Mouse (Mus musculus) myocyte (in vitro differentiated cells): ENCODE measurements around the gene Wdr82. TPM values are rescaled to one million over a fixed set of nuclear protein-coding genes. Genes with fewer than 3 reads are reported as not detected.

Source experiments
- H3K27me3 ChIP-seq: one replicate; pipeline ENCODE4 v1.6.1; 2011; ENCODE audit not compliant: control insufficient read depth, insufficient read depth, insufficient read length
- H3K36me3 ChIP-seq: one replicate; pipeline ENCODE4 v1.6.1; 2011; ENCODE audit not compliant: control insufficient read depth, insufficient read depth
- H3K4me2 ChIP-seq: one replicate; pipeline ENCODE4 v1.6.1; 2011; ENCODE audit warnings: low read depth, control low read depth
- H3K4me3 ChIP-seq: one replicate; pipeline ENCODE4 v1.5.1; 2011; ENCODE audit warnings: mild to moderate bottlenecking, control low read depth, moderate library complexity
- H3K79me2 ChIP-seq: one replicate; pipeline ENCODE4 v1.6.1; 2011; ENCODE audit not compliant: control insufficient read depth, insufficient read depth
- H3ac ChIP-seq: one replicate; pipeline ENCODE4 v1.6.1; 2011; ENCODE audit not compliant: control insufficient read depth, insufficient read length
- CEBPB ChIP-seq: IDR thresholded peaks from 2 replicates; pipeline ENCODE4 v1.6.1; 2011; ENCODE audit warnings: mild to moderate bottlenecking, moderate library complexity; ENCODE audit not compliant: poor library complexity, insufficient read depth, severe bottlenecking
- E2F4 ChIP-seq: IDR thresholded peaks from one replicate; pipeline ENCODE4 v1.6.1; 2011; ENCODE audit warnings: mild to moderate bottlenecking, control low read depth, moderate library complexity; ENCODE audit not compliant: insufficient read depth
- MAX ChIP-seq: IDR thresholded peaks from one replicate; pipeline ENCODE4 v1.6.1; 2011; ENCODE audit warnings: low read depth, mild to moderate bottlenecking, control low read depth
- MYOD1 ChIP-seq, 3 experiments: IDR thresholded peaks; one replicate each; pipeline ENCODE4 v1.6.1; 2011; ENCODE audit warnings: control low read depth in 2 of 3, low read depth in 2 of 3, mild to moderate bottlenecking in 2 of 3, moderate library complexity in 1 of 3; ENCODE audit not compliant: insufficient read length in 2 of 3, control insufficient read depth in 1 of 3
- MYOG ChIP-seq, 3 experiments: IDR thresholded peaks; one replicate each; pipeline ENCODE4 v1.6.1; 2011; ENCODE audit warnings: control low read depth in 2 of 3, low read depth in 2 of 3, mild to moderate bottlenecking in 2 of 3; ENCODE audit not compliant: insufficient read length in 2 of 3, control insufficient read depth in 1 of 3, insufficient read depth in 1 of 3
- POLR2A ChIP-seq: IDR thresholded peaks from one replicate; pipeline ENCODE4 v1.6.1; 2011; ENCODE audit warnings: low read depth, mild to moderate bottlenecking, control low read depth, moderate library complexity; ENCODE audit not compliant: insufficient read length
- POLR2AphosphoS2 ChIP-seq: IDR thresholded peaks from one replicate; pipeline ENCODE4 v1.6.1; 2011; ENCODE audit warnings: low read depth, control low read depth; ENCODE audit not compliant: insufficient read length
- REST ChIP-seq: IDR thresholded peaks from one replicate; pipeline ENCODE4 v1.6.1; 2011; ENCODE audit warnings: mild to moderate bottlenecking, control low read depth, moderate library complexity; ENCODE audit not compliant: insufficient read depth, insufficient read length
- SRF ChIP-seq: IDR thresholded peaks from one replicate; pipeline ENCODE4 v1.6.1; 2011; ENCODE audit warnings: low read depth; ENCODE audit not compliant: control insufficient read depth, insufficient read length
- TCF12 ChIP-seq: IDR thresholded peaks from one replicate; pipeline ENCODE4 v1.6.1; 2011; ENCODE audit warnings: mild to moderate bottlenecking, control low read depth; ENCODE audit not compliant: poor library complexity, insufficient read depth, severe bottlenecking
- TCF3 ChIP-seq: IDR thresholded peaks from one replicate; pipeline ENCODE4 v1.6.1; 2011; ENCODE audit warnings: low read depth, control low read depth; ENCODE audit not compliant: insufficient read length
- USF1 ChIP-seq: IDR thresholded peaks from one replicate; pipeline ENCODE4 v1.6.1; 2011; ENCODE audit warnings: low read depth, mild to moderate bottlenecking, control low read depth, moderate library complexity
- polyA plus RNA-seq: library from polyadenylated mRNA; unstranded; fragments of >200 nt; fragmentation: generic; extraction: Trizol; gene quantifications from one replicate; pipeline ENCODE4 v1.2.1, GENCODE M21; 2012; ENCODE audit warnings: missing spikeins

The Wdr82 gene
- polyA plus RNA-seq, 1 experiment, result 29.5 TPM

DNA sequence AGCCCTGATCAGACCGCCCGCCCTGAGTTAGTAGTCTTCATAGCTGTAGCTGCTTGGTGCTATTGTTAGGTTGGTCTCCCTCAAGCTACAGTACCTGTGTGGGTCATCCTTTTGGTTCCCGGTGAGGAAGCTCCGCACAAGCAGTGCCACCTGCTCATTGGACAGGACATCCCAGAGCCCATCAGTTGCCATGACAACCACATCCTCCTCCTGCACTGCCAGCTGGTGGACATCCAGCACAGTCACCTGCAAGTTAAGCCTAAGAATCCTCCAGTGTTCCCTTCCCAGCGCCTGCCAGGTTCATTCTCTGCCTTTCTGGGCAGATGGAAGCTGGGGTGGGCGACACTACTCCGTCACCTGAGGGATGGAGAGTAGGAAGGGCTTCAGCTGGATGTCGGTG lies 25.0 kb downstream of the Wdr82 start:
- TF ChIP-seq MYOG (IDR thresholded peaks at IDR 0.05; ENCODE audit: control insufficient read depth in 1 of 3, insufficient read depth in 1 of 3, insufficient read length in 2 of 3, low read depth in 2 of 3), result no peak
- TF ChIP-seq POLR2A, result no peak
- TF ChIP-seq POLR2AphosphoS2, result no peak
- TF ChIP-seq E2F4, result no peak
- no peak for TF ChIP-seq REST
- no peak for TF ChIP-seq CEBPB
- TF ChIP-seq SRF, result no peak
- TF ChIP-seq TCF3, result no peak
- no peak for TF ChIP-seq MAX
- no peak for TF ChIP-seq TCF12
- no peak for TF ChIP-seq USF1
- TF ChIP-seq MYOD1 (IDR thresholded peaks at IDR 0.05; ENCODE audit: control insufficient read depth in 1 of 3, insufficient read length in 2 of 3, low read depth in 2 of 3), result no peak
- Histone ChIP-seq H3K27me3 (no peaks in the 10 kb centered on the region), H3K4me2 (no peak overlapping the region), H3K36me3 (peaks cover 6% of the 10 kb centered on the region), H3K79me2 (no peaks in the 10 kb centered on the region), H3K4me3 (no peak overlapping the region), H3ac (no peak overlapping the region)

DNA sequence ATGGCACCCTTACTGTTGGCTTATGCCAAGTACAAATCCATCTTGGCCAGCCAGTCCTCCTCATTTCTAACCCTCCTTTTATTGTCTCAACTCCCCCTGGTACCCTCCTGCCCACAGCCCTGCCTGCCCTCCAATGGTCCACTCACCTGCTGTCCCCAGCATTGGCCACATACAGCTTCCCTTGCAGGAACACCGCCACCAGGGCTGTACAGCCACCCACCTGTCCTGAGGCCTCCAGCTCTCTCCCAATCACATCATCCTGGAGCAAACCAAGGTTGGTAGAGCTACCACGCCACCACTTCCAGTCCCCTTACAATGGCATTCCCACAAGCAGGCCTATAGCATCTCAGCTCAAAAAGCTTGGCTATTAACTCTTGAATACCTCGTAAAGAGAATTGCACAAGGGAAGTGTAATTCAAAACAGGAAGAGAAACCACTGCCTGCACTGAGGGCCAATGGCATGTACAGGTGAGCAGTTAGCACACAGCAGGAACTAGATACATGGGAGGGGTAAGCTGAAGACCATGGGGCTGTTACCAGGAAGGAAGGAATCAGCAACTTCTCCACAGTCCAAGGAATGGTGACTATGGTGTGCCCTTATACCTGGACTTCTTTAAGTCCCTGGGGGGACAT lies 26.5 kb downstream of the Wdr82 start:
- Histone ChIP-seq H3K79me2 (no peaks in the 10 kb centered on the region), H3K4me2 (no peak overlapping the region), H3K4me3 (no peak overlapping the region), H3K27me3 (no peaks in the 10 kb centered on the region), H3ac (no peak overlapping the region), H3K36me3 (no peaks in the 10 kb centered on the region)
- TF ChIP-seq TCF3, result no peak
- no peak for TF ChIP-seq SRF

DNA sequence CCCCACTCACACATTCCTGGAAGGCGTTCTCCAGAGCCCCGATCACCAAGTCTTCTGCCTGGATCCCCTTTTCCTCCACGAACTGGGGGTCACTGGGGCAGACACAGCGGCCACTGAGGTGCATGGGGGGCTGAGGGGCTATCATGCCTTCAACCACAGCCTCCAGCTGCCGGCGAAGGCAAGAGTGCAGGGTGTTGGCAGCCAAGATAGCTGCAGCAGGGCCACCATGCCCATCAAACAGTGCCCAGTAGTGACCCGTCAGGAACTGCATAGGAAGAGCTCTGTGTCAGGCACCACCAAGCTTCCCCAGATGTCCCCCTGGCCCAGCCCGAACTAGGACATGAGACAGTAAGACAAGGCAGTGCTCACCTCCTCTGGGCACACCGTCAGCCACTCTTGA lies 27.0 kb downstream of the Wdr82 start:
- H3ac ChIP-seq, result no peak overlapping the region
- TF ChIP-seq REST (no peak), E2F4 (no peak), POLR2A (no peak), TCF3 (no peak)
- H3K79me2 ChIP-seq, result no peaks in the 10 kb centered on the region
- no peak overlapping the region for H3K4me2 ChIP-seq
- peak overlapping the region; percentile 21 for H3K4me3 ChIP-seq
- no peaks in the 10 kb centered on the region for H3K36me3 ChIP-seq
- H3K27me3 ChIP-seq, result no peaks in the 10 kb centered on the region

- TF ChIP-seq CEBPB (no peak), MYOD1 (IDR thresholded peaks at IDR 0.05; ENCODE audit: control insufficient read depth in 1 of 3, insufficient read length in 2 of 3, low read depth in 2 of 3) (no peak), SRF (no peak), MAX (no peak), POLR2AphosphoS2 (peak; percentile 18), TCF12 (no peak), E2F4 (no peak), USF1 (no peak), MYOG (IDR thresholded peaks at IDR 0.05; ENCODE audit: control insufficient read depth in 1 of 3, insufficient read depth in 1 of 3, insufficient read length in 2 of 3, low read depth in 2 of 3) (no peak), POLR2A (peak; percentile 72), TCF3 (no peak), REST (no peak)
- no peaks in the 10 kb centered on the region for H3K79me2 ChIP-seq
- peak overlapping the region; percentile 13 for H3ac ChIP-seq
- no peaks in the 10 kb centered on the region for H3K36me3 ChIP-seq
- peak overlapping the region; percentile 63 for H3K4me2 ChIP-seq
- no peaks in the 10 kb centered on the region for H3K27me3 ChIP-seq
- peak overlapping the region; percentile 21 for H3K4me3 ChIP-seq
These were observed 28.3 kb downstream of the Wdr82 start for GRCm38 (mm10) chr9:106198962-106199458.

DNA sequence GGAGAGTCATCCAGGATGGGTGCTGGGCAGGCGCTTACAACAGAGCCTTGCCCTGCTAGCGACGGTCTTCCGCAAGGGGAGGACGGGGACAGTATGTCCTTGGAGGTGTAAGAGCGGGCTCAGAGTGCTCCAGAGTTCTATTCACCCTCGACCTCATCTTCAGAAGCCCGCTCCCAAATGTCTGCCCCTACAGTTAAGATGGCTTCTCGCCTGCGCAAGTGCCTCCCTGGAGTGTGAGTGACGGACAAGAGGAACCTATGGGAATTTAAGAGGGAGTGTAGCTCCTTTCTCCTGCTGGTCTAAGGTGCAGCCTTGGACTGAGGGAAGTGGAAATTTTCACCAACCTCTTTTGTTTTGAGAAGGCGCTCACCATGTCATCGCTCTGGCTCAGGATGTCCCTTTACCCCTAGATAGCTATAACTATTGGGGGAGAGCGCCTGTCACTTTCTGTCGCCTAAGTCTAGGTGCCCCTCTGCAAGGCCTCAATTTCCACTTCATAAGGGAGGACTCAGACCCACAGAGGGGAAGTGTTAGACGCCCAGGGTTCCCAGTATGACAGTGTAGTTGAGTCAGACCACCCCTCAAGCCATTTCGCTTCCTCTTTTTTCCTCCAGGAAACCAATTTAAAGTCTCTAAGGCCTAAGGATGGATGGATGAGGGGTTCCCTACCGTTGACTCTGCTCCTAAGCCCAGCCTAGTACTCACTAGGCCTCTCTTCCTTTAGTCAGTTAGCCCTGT lies 29.0 kb downstream of the Wdr82 start, which contains the start of gene Ppm1m:
Gene Ppm1m, minus strand, starts transcription at position 212 of the 738 bp plus-strand sequence.
- H3K4me3 ChIP-seq, result peak within 1 kb of the TSS; percentile 21
- TF ChIP-seq USF1 (no peak), MYOG (IDR thresholded peaks at IDR 0.05; ENCODE audit: control insufficient read depth in 1 of 3, insufficient read depth in 1 of 3, insufficient read length in 2 of 3, low read depth in 2 of 3) (no peak), POLR2A (no peak), TCF3 (no peak), REST (no peak), CEBPB (no peak), MAX (no peak), POLR2AphosphoS2 (no peak), TCF12 (no peak), MYOD1 (IDR thresholded peaks at IDR 0.05; ENCODE audit: control insufficient read depth in 1 of 3, insufficient read length in 2 of 3, low read depth in 2 of 3) (no peak), SRF (no peak), E2F4 (no peak)
- no peaks in the 10 kb centered on the region for H3K27me3 ChIP-seq
- peak within 1 kb of the TSS; percentile 13 for H3ac ChIP-seq
- no peaks in the 10 kb centered on the region for H3K36me3 ChIP-seq
- H3K79me2 ChIP-seq, result no peaks in the 10 kb centered on the region
- H3K4me2 ChIP-seq, result peak within 1 kb of the TSS; percentile 78
